Mouse (Mus musculus): Measurements from ENCODE around the gene Iqschfp.

DNA sequence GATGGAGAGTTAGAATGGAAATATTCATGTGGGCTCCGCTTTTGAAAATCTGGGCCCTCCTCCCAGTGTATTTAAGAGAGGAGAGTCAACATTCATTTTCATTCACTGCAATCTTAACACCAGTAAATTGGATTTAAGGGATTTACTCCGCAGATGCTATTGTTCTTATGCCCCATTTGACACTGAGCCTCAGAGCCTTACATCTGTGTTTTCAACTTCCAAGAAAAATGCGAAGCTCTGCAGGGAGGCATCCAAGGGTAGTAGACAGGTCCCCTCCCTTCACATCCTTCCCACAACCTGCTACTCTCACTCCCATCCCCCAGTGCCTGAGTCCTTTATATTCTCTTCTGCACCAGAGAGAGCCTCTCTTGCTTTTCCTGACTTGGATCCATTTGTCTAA is 68.1 kb downstream of the Iqschfp start:
- TF ChIP-seq CTCF (IDR thresholded peaks at IDR 0.05; ENCODE audit: control insufficient read depth, insufficient read depth, insufficient read length): no peak
- no peak for TF ChIP-seq USF1 (IDR thresholded peaks at IDR 0.05; ENCODE audit: low read depth)

All from C2C12 (cell line).